Mouse (Mus musculus): ENCODE measurements around the gene T2. TPM values are rescaled to one million over a fixed set of nuclear protein-coding genes. Genes with fewer than 3 reads are reported as not detected.
"Not testable (repeated sequence)": the region's sequence is repeated elsewhere in the genome, so short reads cannot be mapped to it uniquely, and the experiment has no call there.

Gene T2
- polyA plus RNA-seq, 1 experiment, result not detected

- TF ChIP-seq GATA1 (IDR thresholded peaks at IDR 0.05; ENCODE audit: borderline replicate concordance, low read length), result no peak
- TF ChIP-seq FLI1 (IDR thresholded peaks at IDR 0.05; ENCODE audit: low read length), result no peak
- Histone ChIP-seq H3K4me1 (peaks cover 18% of the 10 kb centered on the region), H3K9me3 (peaks cover 8% of the 10 kb centered on the region), H3K36me3 (replicated peaks; ENCODE audit: low read length) (no peaks in the 10 kb centered on the region), H3K4me3 (replicated peaks) (no peak overlapping the region), H3K27me3 (replicated peaks) (peaks cover 37% of the 10 kb centered on the region)
Measured at GRCm38 (mm10) chr17:8385441-8385840, 29.6 kb downstream of the T2 start.

GRCm38 (mm10) chr17:8388463-8388862 is 32.7 kb downstream of the T2 start:
- Histone ChIP-seq H3K4me3 (replicated peaks) (no peak overlapping the region), H3K36me3 (replicated peaks; ENCODE audit: low read length) (no peaks in the 10 kb centered on the region), H3K9me3 (no peaks in the 10 kb centered on the region), H3K4me1 (peaks cover 18% of the 10 kb centered on the region), H3K27me3 (replicated peaks) (peaks cover 54% of the 10 kb centered on the region)
- no peak for TF ChIP-seq GATA1 (IDR thresholded peaks at IDR 0.05; ENCODE audit: borderline replicate concordance, low read length)
- TF ChIP-seq FLI1 (IDR thresholded peaks at IDR 0.05; ENCODE audit: low read length), result no peak

- H3K36me3 ChIP-seq (replicated peaks; ENCODE audit: low read length), result no peaks in the 10 kb centered on the region
- peak overlapping the region; percentile 79 for H3K4me3 ChIP-seq (replicated peaks)
- no peaks in the 10 kb centered on the region for H3K9me3 ChIP-seq
- TF ChIP-seq GATA1 (IDR thresholded peaks at IDR 0.05; ENCODE audit: borderline replicate concordance, low read length), result no peak
- peaks cover 18% of the 10 kb centered on the region for H3K4me1 ChIP-seq
- peaks cover 54% of the 10 kb centered on the region for H3K27me3 ChIP-seq (replicated peaks)
Measured at GRCm38 (mm10) chr17:8388990-8389789, 33.4 kb downstream of the T2 start.

GRCm38 (mm10) chr17:8389790-8390095 is 34.0 kb downstream of the T2 start:
- no peaks in the 10 kb centered on the region for H3K36me3 ChIP-seq (replicated peaks; ENCODE audit: low read length)

GRCm38 (mm10) chr17:8390487-8390886 is 34.7 kb downstream of the T2 start:
- Histone ChIP-seq H3K4me1 (peaks cover 18% of the 10 kb centered on the region), H3K36me3 (replicated peaks; ENCODE audit: low read length) (no peaks in the 10 kb centered on the region), H3K9me3 (no peaks in the 10 kb centered on the region), H3K4me3 (replicated peaks) (no peak overlapping the region), H3K27me3 (replicated peaks) (peaks cover 54% of the 10 kb centered on the region)
- TF ChIP-seq GATA1 (IDR thresholded peaks at IDR 0.05; ENCODE audit: borderline replicate concordance, low read length), result no peak
- TF ChIP-seq FLI1 (IDR thresholded peaks at IDR 0.05; ENCODE audit: low read length), result no peak

More at GRCm38 (mm10) chr17:8389790-8390095, 34.0 kb downstream of the T2 start:
- Histone ChIP-seq H3K4me3 (replicated peaks) (peak overlapping the region; percentile 71), H3K27me3 (replicated peaks) (peaks cover 54% of the 10 kb centered on the region), H3K4me1 (peaks cover 18% of the 10 kb centered on the region), H3K9me3 (no peaks in the 10 kb centered on the region)
- TF ChIP-seq GATA1 (IDR thresholded peaks at IDR 0.05; ENCODE audit: borderline replicate concordance, low read length), result no peak
- TF ChIP-seq FLI1 (IDR thresholded peaks at IDR 0.05; ENCODE audit: low read length), result no peak

- Histone ChIP-seq H3K4me3 (replicated peaks) (no peak overlapping the region), H3K9me3 (no peaks in the 10 kb centered on the region), H3K27me3 (replicated peaks) (peaks cover 42% of the 10 kb centered on the region), H3K36me3 (replicated peaks; ENCODE audit: low read length) (no peaks in the 10 kb centered on the region), H3K4me1 (peaks cover 10% of the 10 kb centered on the region; the same call in 1 of the 2 replicates)
- TF ChIP-seq GATA1 (IDR thresholded peaks at IDR 0.05; ENCODE audit: borderline replicate concordance, low read length), result no peak
- no peak for TF ChIP-seq FLI1 (IDR thresholded peaks at IDR 0.05; ENCODE audit: low read length)
Measured at GRCm38 (mm10) chr17:8396371-8396770, 40.6 kb downstream of the T2 start.

GRCm38 (mm10) chr17:8397946-8398345 is 42.2 kb downstream of the T2 start:
- no peak for TF ChIP-seq GATA1 (IDR thresholded peaks at IDR 0.05; ENCODE audit: borderline replicate concordance, low read length)
- TF ChIP-seq FLI1 (IDR thresholded peaks at IDR 0.05; ENCODE audit: low read length), result no peak
- Histone ChIP-seq H3K36me3 (replicated peaks; ENCODE audit: low read length) (no peaks in the 10 kb centered on the region), H3K27me3 (replicated peaks) (peaks cover 36% of the 10 kb centered on the region), H3K4me3 (replicated peaks) (no peak overlapping the region), H3K9me3 (no peaks in the 10 kb centered on the region), H3K4me1 (peaks cover 10% of the 10 kb centered on the region; the same call in 1 of the 2 replicates)

- not testable (repeated sequence) for H3K9me3 ChIP-seq
Measured at GRCm38 (mm10) chr17:8403932-8404331, 48.1 kb downstream of the T2 start.

GRCm38 (mm10) chr17:8406285-8406684 is 50.5 kb downstream of the T2 start:
- TF ChIP-seq FLI1 (IDR thresholded peaks at IDR 0.05; ENCODE audit: low read length), result no peak

More at GRCm38 (mm10) chr17:8403932-8404331, 48.1 kb downstream of the T2 start:
- Histone ChIP-seq H3K4me1 (peaks cover 38% of the 10 kb centered on the region), H3K4me3 (replicated peaks) (peak overlapping the region; percentile 42), H3K27me3 (replicated peaks) (peaks cover 15% of the 10 kb centered on the region)
- not testable (repeated sequence) for H3K36me3 ChIP-seq (replicated peaks; ENCODE audit: low read length)

GRCm38 (mm10) chr17:8408002-8408401 is 52.2 kb downstream of the T2 start:
- not testable (repeated sequence) for H3K4me3 ChIP-seq (replicated peaks); H3K36me3 ChIP-seq (replicated peaks; ENCODE audit: low read length); H3K9me3 ChIP-seq
- peaks cover 14% of the 10 kb centered on the region for H3K27me3 ChIP-seq (replicated peaks)
- H3K4me1 ChIP-seq, result peaks cover 45% of the 10 kb centered on the region

More at GRCm38 (mm10) chr17:8406285-8406684, 50.5 kb downstream of the T2 start:
- no peak overlapping the region for H3K4me3 ChIP-seq (replicated peaks)
- H3K36me3 ChIP-seq (replicated peaks; ENCODE audit: low read length), result no peaks in the 10 kb centered on the region
- no peaks in the 10 kb centered on the region for H3K9me3 ChIP-seq
- H3K4me1 ChIP-seq, result peaks cover 45% of the 10 kb centered on the region
- peaks cover 12% of the 10 kb centered on the region for H3K27me3 ChIP-seq (replicated peaks)

All from megakaryocyte, embryonic 14.5 days (primary cell).